Mouse (Mus musculus): ENCODE measurements around the gene Galp.
"Not testable (repeated sequence)": the region's sequence is repeated elsewhere in the genome, so short reads cannot be mapped to it uniquely, and the experiment has no call there.

Galp gene

GRCm38 (mm10) chr7:6257386-6257785 lies 60.5 kb downstream of the Galp start:
- no peak for DNase-seq (ENCODE audit: low spot score in 2 of 2)

DNA sequence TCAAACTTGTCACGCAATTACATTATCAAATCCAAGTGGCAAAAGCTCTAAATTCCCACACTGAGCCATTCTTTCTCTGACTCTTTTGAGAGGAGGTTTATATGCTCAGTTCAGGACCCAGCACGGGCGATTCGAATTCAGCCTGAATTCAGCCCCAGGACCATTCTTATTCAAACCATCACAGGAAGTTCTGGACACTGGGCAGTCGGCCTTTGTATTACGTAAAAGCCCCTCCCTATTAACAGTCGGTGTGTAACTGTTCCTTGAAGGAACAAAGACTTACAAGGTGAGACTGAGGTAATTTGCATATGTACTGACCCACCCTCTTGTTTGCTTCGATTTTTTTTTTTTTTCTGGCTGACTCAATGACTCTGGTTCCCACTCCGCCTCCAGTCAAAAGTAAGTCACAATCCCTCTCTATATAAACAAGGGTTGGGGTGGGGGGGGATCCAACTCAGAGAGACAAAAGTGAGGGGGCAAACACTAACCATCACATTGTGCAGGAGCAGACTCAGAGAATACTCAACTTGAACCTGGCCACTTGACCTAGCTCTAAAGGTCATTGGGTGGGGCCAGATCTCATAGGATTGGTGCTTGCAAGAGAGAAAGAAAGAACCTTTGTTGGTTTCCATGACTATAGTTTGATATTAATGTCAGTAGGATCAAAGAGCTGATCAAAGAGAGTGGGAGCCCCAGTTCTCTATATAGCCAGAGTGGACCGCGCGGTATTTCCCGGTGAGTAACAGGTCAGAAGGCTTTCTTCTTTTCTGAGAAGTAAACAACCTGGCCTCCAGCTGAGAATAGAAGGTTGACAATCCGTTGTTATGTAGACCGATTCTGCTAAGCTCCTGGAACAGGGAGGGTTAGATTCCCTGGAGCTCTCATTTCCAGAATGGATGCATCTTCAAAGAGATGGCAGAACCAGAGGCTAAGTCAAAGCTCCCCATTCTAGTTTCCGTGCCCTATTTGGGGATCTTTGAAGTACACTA lies 61.6 kb downstream of the Galp start:
- no peak for DNase-seq (ENCODE audit: low spot score in 2 of 2)

GRCm38 (mm10) chr7:6260004-6260403 lies 63.1 kb downstream of the Galp start:
- DNase-seq (ENCODE audit: low spot score in 2 of 2), result not testable (repeated sequence)

GRCm38 (mm10) chr7:6262120-6262519 lies 65.2 kb downstream of the Galp start:
- DNase-seq (ENCODE audit: low spot score in 2 of 2), result no peak

DNA sequence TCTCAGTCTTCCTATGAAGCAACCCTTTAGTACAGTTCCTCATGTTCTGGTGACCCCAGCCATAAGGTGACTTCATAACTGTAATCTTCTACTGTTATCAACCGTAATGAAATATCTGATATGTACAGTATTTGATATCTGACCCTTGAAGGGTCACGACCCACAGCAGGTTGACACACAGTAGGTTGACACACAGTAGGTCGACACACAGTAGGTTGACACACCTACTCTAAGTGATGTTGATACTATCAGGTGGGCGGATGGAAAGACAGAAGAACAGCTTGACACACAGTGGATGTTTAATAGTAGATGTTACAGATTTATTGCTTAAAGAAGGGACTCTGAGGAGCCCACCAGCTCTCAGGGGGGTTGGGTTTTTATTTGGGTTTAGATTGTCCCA lies 66.1 kb downstream of the Galp start:
- DNase-seq (ENCODE audit: low spot score in 2 of 2), result no peak

GRCm38 (mm10) chr7:6265695-6266094 lies 68.8 kb downstream of the Galp start:
- no peak for DNase-seq (ENCODE audit: low spot score in 2 of 2)

Data from right cerebral cortex, adult 2 months (tissue).